Mouse (Mus musculus) brain, embryonic 14.5 days (tissue): ENCODE data around the gene Pnpla6.
"Not testable (repeated sequence)": the region's sequence is repeated elsewhere in the genome, so short reads cannot be mapped to it uniquely, and the experiment has no call there.

ENCODE experiments used
- CTCF ChIP-seq: fragments of 200-500 bp; IDR thresholded peaks from 2 replicates; pipeline ENCODE4 v1.5.1; 2012; ENCODE audit warnings: inconsistent platforms, mild to moderate bottlenecking, moderate library complexity, borderline replicate concordance; ENCODE audit not compliant: insufficient read depth, insufficient read length; ENCODE audit errors: extremely low read depth
- POLR2A ChIP-seq: fragments of 200-500 bp; IDR thresholded peaks from 2 replicates; pipeline ENCODE4 v1.6.1; 2012; ENCODE audit warnings: mild to moderate bottlenecking, inconsistent platforms, borderline replicate concordance; ENCODE audit not compliant: poor library complexity, insufficient read depth, insufficient read length, severe bottlenecking; ENCODE audit errors: extremely low read depth

- not testable (repeated sequence) for TF ChIP-seq CTCF, POLR2A
Measured at GRCm38 (mm10) chr8:3581961-3582360, 66.8 kb downstream of the Pnpla6 start.
